Mouse (Mus musculus): ENCODE data around the gene Gpc1. TPM values are rescaled to one million over a fixed set of nuclear protein-coding genes. Genes with fewer than 3 reads are reported as not detected.
A peak's percentile ranks its signal among the peaks of the same experiment; 100 is the strongest.

The Gpc1 gene
- polyA plus RNA-seq, 1 experiment from 2014 or later: 61.3 TPM

GRCm38 (mm10) chr1:92837931-92838833 lies 6.7 kb downstream of the Gpc1 start:
- Histone ChIP-seq H3K4me2 (0 out of 2 replicates have a peak overlapping the region, but pooled peaks have one; percentile 13), H3K27ac (peak overlapping the region; percentile 54; the same call in 1 of the 2 replicates), H3K9me3 (replicated peaks) (no peaks in the 10 kb centered on the region), H3K4me1 (replicated peaks) (peaks cover 38% of the 10 kb centered on the region), H3K27me3 (peaks cover 8% of the 10 kb centered on the region; the same call in 1 of the 2 replicates), H3K36me3 (no peaks in the 10 kb centered on the region), H3K9ac (no peak overlapping the region), H3K4me3 (no peak overlapping the region)
- WGBS: 52% methylated on average over 14 of the region's 14 CpGs
- no peak for ATAC-seq (replicated peaks; ENCODE audit: insufficient number of reproducible peaks, insufficient read depth, low FRiP score, low read depth)

DNA sequence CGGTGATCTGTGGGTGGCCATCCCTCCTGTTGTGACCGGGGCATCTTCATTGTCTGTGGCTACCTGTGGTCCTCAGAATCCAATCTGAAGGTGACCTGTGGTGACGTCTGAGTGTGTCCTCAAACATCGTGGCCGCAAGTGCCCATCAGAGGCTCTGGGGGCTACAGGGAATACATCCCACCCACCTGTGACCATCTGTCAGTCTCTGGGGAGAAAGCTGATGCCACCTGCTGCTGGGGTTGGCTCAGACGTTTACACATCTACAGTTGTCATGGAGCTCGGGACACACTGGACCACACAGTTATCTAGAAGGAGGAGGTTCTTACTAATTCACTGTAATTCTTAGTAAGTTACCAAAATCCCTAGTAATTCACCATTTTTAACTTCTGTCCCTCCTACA lies 7.8 kb downstream of the Gpc1 start:
- no peak for ATAC-seq (replicated peaks; ENCODE audit: insufficient number of reproducible peaks, insufficient read depth, low FRiP score, low read depth)
- no peaks in the 10 kb centered on the region for H3K9me3 ChIP-seq (replicated peaks)
- WGBS: 76% methylated on average over 7 of the region's 7 CpGs
- no peak overlapping the region for H3K4me2 ChIP-seq
- no peaks in the 10 kb centered on the region for H3K36me3 ChIP-seq
- no peak overlapping the region for H3K4me3 ChIP-seq
- H3K9ac ChIP-seq: no peak overlapping the region
- H3K4me1 ChIP-seq (replicated peaks): peaks cover 29% of the 10 kb centered on the region
- no peak overlapping the region for H3K27ac ChIP-seq
- 0 out of 2 replicates have a peak, but pooled peaks cover 4% of the 10 kb centered on the region for H3K27me3 ChIP-seq

GRCm38 (mm10) chr1:92840231-92840890 lies 8.9 kb downstream of the Gpc1 start:
- Histone ChIP-seq H3K9ac (no peak overlapping the region), H3K27me3 (0 out of 2 replicates have a peak, but pooled peaks cover 1% of the 10 kb centered on the region), H3K4me1 (replicated peaks) (peaks cover 20% of the 10 kb centered on the region), H3K4me2 (no peak overlapping the region), H3K27ac (no peak overlapping the region), H3K36me3 (no peaks in the 10 kb centered on the region), H3K4me3 (no peak overlapping the region), H3K9me3 (replicated peaks) (no peaks in the 10 kb centered on the region)
- 73% methylated on average over 8 of the region's 8 CpGs for WGBS
- no peak for ATAC-seq (replicated peaks; ENCODE audit: insufficient number of reproducible peaks, insufficient read depth, low FRiP score, low read depth)

DNA sequence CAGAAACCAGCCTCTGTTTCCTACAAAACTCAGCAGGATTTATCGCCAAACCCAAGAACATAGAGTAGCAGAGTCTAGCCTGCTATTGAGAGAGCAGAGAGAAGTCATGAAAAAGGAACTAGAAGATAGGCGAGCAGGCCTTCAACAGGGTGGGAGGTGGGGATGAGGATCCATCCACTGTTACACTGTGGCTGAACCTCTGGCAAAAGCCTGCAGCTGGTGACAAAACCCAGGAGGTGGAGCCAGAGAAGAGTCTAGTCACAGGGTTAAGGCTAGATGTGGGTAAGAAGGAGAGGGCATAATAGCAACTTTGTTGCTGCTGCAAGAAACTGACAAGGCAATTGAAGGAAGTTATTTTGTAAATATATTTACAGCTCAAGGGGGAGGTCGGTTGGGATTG lies 10.0 kb downstream of the Gpc1 start:
- Histone ChIP-seq H3K36me3 (no peaks in the 10 kb centered on the region), H3K9ac (no peak overlapping the region), H3K27me3 (no peaks in the 10 kb centered on the region), H3K4me3 (no peak overlapping the region), H3K4me2 (no peak overlapping the region), H3K4me1 (replicated peaks) (peaks cover 24% of the 10 kb centered on the region), H3K27ac (no peak overlapping the region), H3K9me3 (replicated peaks) (no peaks in the 10 kb centered on the region)
- WGBS: 69% methylated on average over 3 of the region's 3 CpGs
- no peak for ATAC-seq (replicated peaks; ENCODE audit: insufficient number of reproducible peaks, insufficient read depth, low FRiP score, low read depth)

DNA sequence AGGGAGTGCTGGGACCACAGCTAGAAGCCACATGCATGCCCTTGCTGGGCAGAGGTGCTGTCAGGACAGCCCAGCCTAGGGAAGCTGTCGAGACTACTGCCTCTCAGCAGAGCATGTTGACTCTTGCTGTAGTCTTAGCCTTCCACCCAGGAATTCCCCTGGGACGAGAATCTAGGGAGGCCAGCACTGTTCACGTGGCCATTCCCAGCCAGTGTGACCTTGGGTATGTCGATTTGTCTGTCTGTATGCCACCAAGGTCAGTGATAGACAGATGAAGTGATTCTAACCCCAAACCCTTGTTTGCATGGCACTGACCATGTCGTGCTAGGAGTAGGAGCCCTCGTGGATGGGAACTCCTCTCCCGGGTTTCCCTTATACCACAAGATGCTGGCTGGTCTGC lies 14.4 kb downstream of the Gpc1 start:
- Histone ChIP-seq H3K9me3 (replicated peaks) (no peaks in the 10 kb centered on the region), H3K27ac (no peak overlapping the region), H3K27me3 (peaks cover 22% of the 10 kb centered on the region), H3K36me3 (no peaks in the 10 kb centered on the region), H3K4me1 (replicated peaks) (peaks cover 35% of the 10 kb centered on the region), H3K9ac (no peak overlapping the region), H3K4me2 (no peak overlapping the region), H3K4me3 (no peak overlapping the region)
- 60% methylated on average over 7 of the region's 7 CpGs for WGBS
- no peak for ATAC-seq (replicated peaks; ENCODE audit: insufficient number of reproducible peaks, insufficient read depth, low FRiP score, low read depth)

- Histone ChIP-seq H3K4me1 (replicated peaks) (peaks cover 51% of the 10 kb centered on the region), H3K9me3 (replicated peaks) (no peaks in the 10 kb centered on the region), H3K27me3 (peaks cover 22% of the 10 kb centered on the region), H3K36me3 (no peaks in the 10 kb centered on the region), H3K4me2 (peak overlapping the region; percentile 58), H3K4me3 (peak overlapping the region; percentile 30; the same call in 1 of the 2 replicates), H3K27ac (peak overlapping the region; percentile 1; the same call in 1 of the 2 replicates), H3K9ac (no peak overlapping the region)
- ATAC-seq (replicated peaks; ENCODE audit: insufficient number of reproducible peaks, insufficient read depth, low FRiP score, low read depth): no peak; the same call in 1 of the 2 replicates
- WGBS: 9% methylated on average over 41 of the region's 41 CpGs
Measured at GRCm38 (mm10) chr1:92847873-92848839, 16.7 kb downstream of the Gpc1 start.

DNA sequence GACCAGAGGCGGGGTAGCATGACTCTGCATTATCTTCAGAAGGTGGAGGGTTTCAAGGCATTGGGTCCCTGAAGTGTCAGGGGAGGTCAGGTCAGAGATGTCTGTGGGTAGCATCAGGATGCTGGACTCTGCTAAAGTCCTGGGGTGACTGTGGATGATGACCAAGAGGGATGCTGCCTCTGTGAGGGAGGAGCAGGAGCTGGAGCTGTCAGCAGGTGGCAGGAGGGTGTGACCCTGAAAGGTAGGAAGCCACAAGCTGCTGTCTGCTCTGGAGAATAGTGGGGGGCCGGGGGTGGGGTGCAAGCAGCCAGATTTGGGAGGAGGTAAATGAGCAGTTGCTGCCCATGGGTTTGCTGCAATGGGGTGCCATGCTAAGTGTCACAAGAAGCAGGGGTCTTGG lies 18.0 kb downstream of the Gpc1 start:
- peaks cover 22% of the 10 kb centered on the region for H3K27me3 ChIP-seq
- 67% methylated on average over 2 of the region's 2 CpGs for WGBS
- no peak overlapping the region for H3K27ac ChIP-seq
- no peak overlapping the region for H3K4me3 ChIP-seq
- H3K36me3 ChIP-seq: peaks cover 7% of the 10 kb centered on the region
- no peak overlapping the region for H3K9ac ChIP-seq
- ATAC-seq (replicated peaks; ENCODE audit: insufficient number of reproducible peaks, insufficient read depth, low FRiP score, low read depth): no peak
- peaks cover 50% of the 10 kb centered on the region for H3K4me1 ChIP-seq (replicated peaks)
- no peak overlapping the region; the same call in 1 of the 2 replicates for H3K4me2 ChIP-seq
- H3K9me3 ChIP-seq (replicated peaks): no peaks in the 10 kb centered on the region

DNA sequence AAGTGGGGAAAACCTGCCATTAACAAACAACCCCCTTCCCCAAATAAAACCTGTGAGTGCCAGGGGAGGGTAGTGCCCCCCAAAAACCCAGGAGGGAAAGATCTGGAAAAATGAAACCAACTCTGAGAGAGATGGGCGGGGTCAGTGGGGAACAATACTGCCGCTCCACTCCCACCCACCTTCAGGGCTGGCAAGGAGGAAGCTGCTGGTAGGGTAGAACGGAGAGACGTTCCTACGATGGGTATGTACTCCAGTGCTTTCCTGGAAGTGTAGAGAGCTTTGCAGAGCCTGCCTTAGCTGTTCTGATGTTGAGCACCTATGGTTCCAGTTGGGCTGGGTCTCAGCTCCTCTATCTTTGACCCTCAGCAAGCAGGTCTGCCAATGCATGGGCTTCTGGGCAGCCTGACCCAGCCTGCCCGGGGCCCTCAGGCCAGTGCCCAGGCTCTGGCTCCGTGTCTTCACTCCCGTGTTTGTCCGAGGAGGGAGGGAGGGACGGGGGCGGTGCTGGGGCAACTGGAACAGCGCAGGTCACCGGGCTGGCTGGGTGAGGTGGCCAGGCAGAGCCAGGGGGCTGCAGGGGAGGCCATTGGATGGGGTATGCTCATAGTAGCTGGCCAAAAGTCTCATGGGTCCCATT lies 18.6 kb downstream of the Gpc1 start:
- Histone ChIP-seq H3K27me3 (peaks cover 22% of the 10 kb centered on the region), H3K9ac (no peak overlapping the region), H3K4me1 (replicated peaks) (peaks cover 52% of the 10 kb centered on the region), H3K4me2 (no peak overlapping the region), H3K27ac (no peak overlapping the region), H3K4me3 (no peak overlapping the region), H3K9me3 (replicated peaks) (no peaks in the 10 kb centered on the region), H3K36me3 (peaks cover 13% of the 10 kb centered on the region)
- ATAC-seq (replicated peaks; ENCODE audit: insufficient number of reproducible peaks, insufficient read depth, low FRiP score, low read depth): no peak
- WGBS: 56% methylated on average over 13 of the region's 13 CpGs

DNA sequence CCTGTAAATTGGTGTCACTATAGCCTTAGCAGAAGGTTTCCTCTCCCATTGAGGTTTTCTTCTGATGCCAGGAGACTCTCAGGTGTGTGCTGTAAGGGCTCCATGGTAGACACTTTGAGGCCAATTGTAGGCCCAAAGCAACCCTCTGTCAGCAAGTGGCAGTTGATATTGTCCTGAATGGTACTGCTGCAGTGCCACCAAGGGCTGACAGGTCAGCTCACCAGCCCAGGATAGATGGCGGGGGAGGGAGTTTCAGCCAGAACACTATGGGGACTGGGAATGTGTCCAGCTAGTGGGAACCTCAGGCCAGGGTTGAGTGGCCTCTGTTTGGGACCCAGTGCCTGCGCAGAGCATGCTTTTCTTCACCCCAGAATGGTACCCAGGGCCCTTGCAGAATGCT lies 21.0 kb downstream of the Gpc1 start:
- peak overlapping the region; percentile 4; the same call in 1 of the 2 replicates for H3K27ac ChIP-seq
- H3K4me1 ChIP-seq (replicated peaks): peaks cover 46% of the 10 kb centered on the region
- peaks cover 32% of the 10 kb centered on the region for H3K36me3 ChIP-seq
- H3K4me3 ChIP-seq: no peak overlapping the region
- ATAC-seq (replicated peaks; ENCODE audit: insufficient number of reproducible peaks, insufficient read depth, low FRiP score, low read depth): peak; percentile 47; the same call in 1 of the 2 replicates
- H3K27me3 ChIP-seq: peaks cover 16% of the 10 kb centered on the region
- no peak overlapping the region for H3K9ac ChIP-seq
- WGBS: 58% methylated on average over 2 of the region's 2 CpGs
- no peak overlapping the region for H3K4me2 ChIP-seq
- no peaks in the 10 kb centered on the region for H3K9me3 ChIP-seq (replicated peaks)

- H3K9me3 ChIP-seq (replicated peaks): no peaks in the 10 kb centered on the region
- H3K27ac ChIP-seq: no peak overlapping the region
- no peaks in the 10 kb centered on the region for H3K27me3 ChIP-seq
- H3K4me1 ChIP-seq (replicated peaks): no peaks in the 10 kb centered on the region
- no peak for ATAC-seq (replicated peaks; ENCODE audit: insufficient number of reproducible peaks, insufficient read depth, low FRiP score, low read depth)
- peaks cover 26% of the 10 kb centered on the region for H3K36me3 ChIP-seq
- 69% methylated on average over 6 of the region's 6 CpGs for WGBS
- no peak overlapping the region for H3K4me3 ChIP-seq
- H3K4me2 ChIP-seq: no peak overlapping the region
- H3K9ac ChIP-seq: no peak overlapping the region
Measured at GRCm38 (mm10) chr1:92861503-92861902, 30.1 kb downstream of the Gpc1 start.
